Mouse (Mus musculus): ENCODE measurements around the gene Smim6. TPM values are rescaled to one million over a fixed set of nuclear protein-coding genes. Genes with fewer than 3 reads are reported as not detected.

Gene Smim6
- total and polyA plus RNA-seq, 2 experiments from 2014 or later, result 0.26 TPM; not detected in 1

GRCm38 (mm10) chr11:115902177-115902576 lies 9.6 kb upstream of the Smim6 start:
- WGBS, result 76% methylated on average over 5 of the region's 5 CpGs
- no peak overlapping the region for H3K4me2 ChIP-seq (ENCODE audit: low read depth, low read length, poor library complexity, severe bottlenecking)
- no peak overlapping the region for H3K27ac ChIP-seq (ENCODE audit: low read depth, low read length)
- H3K4me1 ChIP-seq (ENCODE audit: insufficient read depth, low read length), result no peaks in the 10 kb centered on the region
- H3K36me3 ChIP-seq (ENCODE audit: insufficient read depth, low read length), result no peaks in the 10 kb centered on the region
- ATAC-seq (ENCODE audit: low FRiP score) (no peak), DNase-seq (ENCODE audit: low spot score) (no peak)
- no peak overlapping the region for H3K4me3 ChIP-seq (ENCODE audit: low read depth, low read length)
- no peaks in the 10 kb centered on the region for H3K9me3 ChIP-seq (ENCODE audit: low read length)
- TF ChIP-seq CTCF (IDR thresholded peaks at IDR 0.05), result no peak
- no peaks in the 10 kb centered on the region for H3K27me3 ChIP-seq (ENCODE audit: insufficient read depth, low read length)
- no peak overlapping the region for H3K9ac ChIP-seq (replicated peaks; ENCODE audit: low read length, poor library complexity, severe bottlenecking)

GRCm38 (mm10) chr11:115902831-115903230 lies 9.0 kb upstream of the Smim6 start:
- DNase-seq (ENCODE audit: low spot score), result no peak
- no peak overlapping the region for H3K9ac ChIP-seq (replicated peaks; ENCODE audit: low read length, poor library complexity, severe bottlenecking)

GRCm38 (mm10) chr11:115903384-115904230 lies 8.2 kb upstream of the Smim6 start:
- H3K4me2 ChIP-seq (ENCODE audit: low read depth, low read length, poor library complexity, severe bottlenecking), result no peak overlapping the region
- 75% methylated on average over 11 of the region's 11 CpGs for WGBS
- H3K9me3 ChIP-seq (ENCODE audit: low read length), result no peaks in the 10 kb centered on the region
- TF ChIP-seq CTCF (IDR thresholded peaks at IDR 0.05), result no peak
- no peaks in the 10 kb centered on the region for H3K4me1 ChIP-seq (ENCODE audit: insufficient read depth, low read length)
- no peaks in the 10 kb centered on the region for H3K27me3 ChIP-seq (ENCODE audit: insufficient read depth, low read length)
- no peak overlapping the region for H3K27ac ChIP-seq (ENCODE audit: low read depth, low read length)
- no peaks in the 10 kb centered on the region for H3K36me3 ChIP-seq (ENCODE audit: insufficient read depth, low read length)
- H3K4me3 ChIP-seq (ENCODE audit: low read depth, low read length), result no peak overlapping the region
- ATAC-seq (ENCODE audit: low FRiP score) (no peak), DNase-seq (ENCODE audit: low spot score) (no peak)
- H3K9ac ChIP-seq (replicated peaks; ENCODE audit: low read length, poor library complexity, severe bottlenecking), result no peak overlapping the region

More at GRCm38 (mm10) chr11:115902831-115903230, 9.0 kb upstream of the Smim6 start:
- H3K9me3 ChIP-seq (ENCODE audit: low read length), result no peaks in the 10 kb centered on the region
- H3K27me3 ChIP-seq (ENCODE audit: insufficient read depth, low read length), result no peaks in the 10 kb centered on the region
- H3K36me3 ChIP-seq (ENCODE audit: insufficient read depth, low read length), result no peaks in the 10 kb centered on the region
- no peak overlapping the region for H3K4me2 ChIP-seq (ENCODE audit: low read depth, low read length, poor library complexity, severe bottlenecking)
- H3K27ac ChIP-seq (ENCODE audit: low read depth, low read length), result no peak overlapping the region
- no peak for TF ChIP-seq CTCF (IDR thresholded peaks at IDR 0.05)
- no peak overlapping the region for H3K4me3 ChIP-seq (ENCODE audit: low read depth, low read length)
- H3K4me1 ChIP-seq (ENCODE audit: insufficient read depth, low read length), result no peaks in the 10 kb centered on the region
- 92% methylated on average over 1 of the region's 1 CpGs for WGBS
- ATAC-seq (ENCODE audit: low FRiP score), result no peak

DNA sequence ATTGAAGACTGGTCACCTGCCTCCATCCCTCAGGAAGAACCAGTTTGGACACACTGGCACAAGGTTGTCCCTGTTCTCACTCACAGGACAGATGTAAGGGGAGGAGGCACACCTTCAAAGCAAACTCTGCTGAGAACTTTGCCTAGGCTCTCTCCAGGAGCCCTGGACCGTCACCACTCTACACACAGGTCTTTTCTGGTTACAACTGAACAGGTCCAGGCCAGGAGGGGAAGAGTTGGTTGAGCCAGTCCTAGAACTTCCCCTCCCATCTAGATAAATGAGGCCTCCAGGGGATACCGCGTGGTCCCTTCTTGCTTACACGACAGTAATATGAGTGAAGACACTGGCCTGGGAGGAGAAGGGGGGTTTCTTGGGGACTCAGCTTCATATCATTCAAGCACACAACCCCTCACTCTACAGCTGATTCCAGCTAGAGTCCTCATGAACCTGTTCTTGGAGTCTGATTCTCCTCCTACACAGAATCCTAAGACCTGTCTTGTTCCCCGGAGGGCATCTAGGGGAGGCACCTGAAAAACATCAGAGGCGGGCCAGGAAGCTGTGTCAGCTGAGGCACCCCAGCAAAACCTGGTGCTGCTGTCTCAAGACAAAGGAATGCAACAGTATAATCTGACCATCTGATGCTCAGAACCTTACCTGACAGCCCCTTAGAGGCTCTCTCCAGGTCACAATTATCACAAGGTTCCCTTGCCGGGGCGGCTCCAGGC lies 7.4 kb upstream of the Smim6 start:
- no peak for TF ChIP-seq CTCF (IDR thresholded peaks at IDR 0.05)
- H3K9me3 ChIP-seq (ENCODE audit: low read length), result no peaks in the 10 kb centered on the region
- H3K27ac ChIP-seq (ENCODE audit: low read depth, low read length), result no peak overlapping the region
- DNase-seq (ENCODE audit: low spot score) (no peak), ATAC-seq (ENCODE audit: low FRiP score) (no peak)
- 0 out of 2 replicates have a peak, but pooled peaks cover 2% of the 10 kb centered on the region for H3K36me3 ChIP-seq (ENCODE audit: insufficient read depth, low read length)
- H3K9ac ChIP-seq (replicated peaks; ENCODE audit: low read length, poor library complexity, severe bottlenecking), result no peak overlapping the region
- H3K27me3 ChIP-seq (ENCODE audit: insufficient read depth, low read length), result no peaks in the 10 kb centered on the region
- no peaks in the 10 kb centered on the region for H3K4me1 ChIP-seq (ENCODE audit: insufficient read depth, low read length)
- no peak overlapping the region for H3K4me2 ChIP-seq (ENCODE audit: low read depth, low read length, poor library complexity, severe bottlenecking)
- H3K4me3 ChIP-seq (ENCODE audit: low read depth, low read length), result no peak overlapping the region
- 79% methylated on average over 8 of the region's 8 CpGs for WGBS

DNA sequence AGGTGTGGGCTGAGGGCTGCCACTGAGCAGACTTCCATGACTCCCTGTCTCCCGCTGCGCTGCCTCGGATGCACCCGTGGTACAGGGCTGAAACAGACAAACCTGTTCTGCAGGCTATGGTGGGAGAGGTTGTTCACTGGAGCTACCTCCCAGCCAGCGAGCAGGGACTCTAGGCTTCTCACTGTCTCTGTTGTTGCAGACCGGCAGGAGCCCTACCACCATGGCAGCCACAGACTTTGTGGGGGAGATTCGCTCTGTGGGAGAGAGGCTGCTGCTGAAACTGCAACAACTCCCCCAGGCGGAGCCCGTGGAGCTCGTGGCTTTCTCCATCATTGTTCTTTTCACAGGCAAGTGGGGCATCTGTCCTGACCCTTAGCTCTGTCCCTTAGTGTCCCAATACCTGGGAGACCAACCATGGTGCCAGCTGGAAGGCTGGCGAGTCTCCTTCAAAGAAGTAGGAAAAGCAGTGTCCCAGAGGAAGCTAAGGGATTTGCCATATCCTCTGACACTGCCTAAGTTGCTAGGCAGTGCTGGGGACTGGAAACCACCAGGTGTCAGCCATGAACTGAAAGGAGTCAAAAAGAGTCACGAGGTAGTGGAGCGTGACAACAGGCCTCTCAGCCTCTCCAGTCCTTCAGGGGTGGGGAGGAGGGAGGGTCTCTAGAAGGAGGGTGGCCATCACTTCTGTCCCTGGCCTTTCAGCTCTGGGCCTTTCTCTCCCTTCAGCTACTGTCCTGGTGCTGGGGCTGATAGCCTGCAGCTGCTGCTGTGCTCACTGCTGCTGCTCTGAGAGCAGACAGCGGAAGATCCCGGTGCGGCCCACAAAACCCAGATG lies 6.6 kb upstream of the Smim6 start:
- H3K27me3 ChIP-seq (ENCODE audit: insufficient read depth, low read length), result no peaks in the 10 kb centered on the region
- 0 out of 2 replicates have a peak, but pooled peaks cover 2% of the 10 kb centered on the region for H3K36me3 ChIP-seq (ENCODE audit: insufficient read depth, low read length)
- no peak overlapping the region for H3K4me2 ChIP-seq (ENCODE audit: low read depth, low read length, poor library complexity, severe bottlenecking)
- H3K9ac ChIP-seq (replicated peaks; ENCODE audit: low read length, poor library complexity, severe bottlenecking), result no peak overlapping the region
- TF ChIP-seq CTCF (IDR thresholded peaks at IDR 0.05), result peak; percentile 3; the same call in 1 of the 2 replicates
- DNase-seq (ENCODE audit: low spot score), result peak; percentile 21
- H3K4me3 ChIP-seq (ENCODE audit: low read depth, low read length), result no peak overlapping the region
- H3K27ac ChIP-seq (ENCODE audit: low read depth, low read length), result no peak overlapping the region
- no peaks in the 10 kb centered on the region for H3K9me3 ChIP-seq (ENCODE audit: low read length)
- no peaks in the 10 kb centered on the region for H3K4me1 ChIP-seq (ENCODE audit: insufficient read depth, low read length)
- no peak for ATAC-seq (ENCODE audit: low FRiP score)
- 48% methylated on average over 16 of the region's 16 CpGs for WGBS

Measured in midbrain, postnatal 0 days (tissue).